In genomic region chr2:77084629-77085028, GRCm38 (mm10) we compare ENCODE assay signal across 20 mouse cellular contexts.
A peak's percentile ranks its signal among the peaks of the same experiment; 100 is the strongest.
DNase-seq lines count a peak whose midpoint lies in the region; ATAC-seq and TF ChIP-seq lines count a peak whose summit lies in the region.
"Had no signal": no experiment of that assay in that cellular context is flagged by ENCODE, and none has a peak within 500 bp of the region (broad histone marks: within the 10 kb centered on the region; RNA-seq: fewer than 3 reads in every experiment).

No protein-coding gene starts in this region.

- TF ChIP-seq CTCF in hindbrain, postnatal 0 days (IDR thresholded peaks at IDR 0.05; ENCODE audit: low read depth): peak; percentile 36
- peak; percentile 3; the same call in 1 of the 2 replicates for TF ChIP-seq CTCF in liver, embryonic 14.5 days (IDR thresholded peaks at IDR 0.05; ENCODE audit: low read depth)
- peak; percentile 6; the same call in 1 of the 2 replicates for TF ChIP-seq CTCF in brain, embryonic 14.5 days (IDR thresholded peaks at IDR 0.05; ENCODE audit: borderline replicate concordance, extremely low read depth, insufficient read depth, insufficient read length)

- H3K4me1 ChIP-seq in hindbrain, postnatal 0 days (ENCODE audit: insufficient read depth, low read length): no peaks in the 10 kb centered on the region
- H3K4me1 ChIP-seq in hindbrain, embryonic 11.5 days (replicated peaks; ENCODE audit: control insufficient read depth, insufficient read depth, low read length): no peaks in the 10 kb centered on the region
- no peaks in the 10 kb centered on the region for H3K4me1 ChIP-seq in liver, embryonic 14.5 days (replicated peaks; ENCODE audit: control insufficient read depth in 2 of 2, insufficient read depth in 2 of 2, low read length in 1 of 2)
- H3K4me1 ChIP-seq: embryonic facial prominence, embryonic 15.5 days; limb, embryonic 10.5 days had no signal

- H3K9ac ChIP-seq in hindbrain, postnatal 0 days (replicated peaks; ENCODE audit: low read length): no peak overlapping the region
- H3K9ac ChIP-seq in hindbrain, embryonic 11.5 days (ENCODE audit: low read depth, low read length): no peak overlapping the region
- H3K9ac ChIP-seq in liver, embryonic 14.5 days (replicated peaks): no peak overlapping the region
- H3K9ac ChIP-seq: embryonic facial prominence, embryonic 15.5 days; forebrain, embryonic 15.5 days; hindbrain, embryonic 12.5 days had no signal

- no peaks in the 10 kb centered on the region for H3K27me3 ChIP-seq in hindbrain, postnatal 0 days (ENCODE audit: insufficient read depth, low read length)
- no peaks in the 10 kb centered on the region for H3K27me3 ChIP-seq in hindbrain, embryonic 11.5 days (ENCODE audit: control insufficient read depth, insufficient read depth, low read length)
- no peaks in the 10 kb centered on the region for H3K27me3 ChIP-seq in liver, embryonic 14.5 days (ENCODE audit: control insufficient read depth, insufficient read depth, low read length)
- H3K27me3 ChIP-seq: embryonic facial prominence, embryonic 15.5 days; forebrain, embryonic 15.5 days; hindbrain, embryonic 12.5 days had no signal

- no peak for ATAC-seq in hindbrain, postnatal 0 days
- ATAC-seq in hindbrain, embryonic 11.5 days (ENCODE audit: low FRiP score): no peak
- ATAC-seq in liver, embryonic 14.5 days (ENCODE audit: insufficient read depth): no peak
- ATAC-seq: activated CD4-positive, CD25-positive, alpha-beta regulatory T cell, adult 4 months; forebrain, embryonic 15.5 days had no signal

- no peak for TF ChIP-seq EP300 in liver, embryonic 14.5 days (IDR thresholded peaks at IDR 0.05; ENCODE audit: low read depth)

- H3K4me2 ChIP-seq in hindbrain, postnatal 0 days (ENCODE audit: low read depth, low read length): no peak overlapping the region
- no peak overlapping the region for H3K4me2 ChIP-seq in hindbrain, embryonic 11.5 days (replicated peaks; ENCODE audit: low read depth, low read length)
- no peak overlapping the region for H3K4me2 ChIP-seq in liver, embryonic 14.5 days (ENCODE audit: low read depth)
- H3K4me2 ChIP-seq: embryonic facial prominence, embryonic 15.5 days; forebrain, embryonic 15.5 days; hindbrain, embryonic 12.5 days had no signal

- TF ChIP-seq POLR2A in brain, embryonic 14.5 days (IDR thresholded peaks at IDR 0.05; ENCODE audit: borderline replicate concordance, extremely low read depth, insufficient read depth, insufficient read length, poor library complexity, severe bottlenecking): no peak

- H3K4me3 ChIP-seq in hindbrain, postnatal 0 days (ENCODE audit: low read length): no peak overlapping the region
- no peak overlapping the region for H3K4me3 ChIP-seq in hindbrain, embryonic 11.5 days (ENCODE audit: low read depth, low read length)
- H3K4me3 ChIP-seq in liver, embryonic 14.5 days (ENCODE audit: insufficient read depth in 1 of 2, low read depth in 2 of 2, low read length in 2 of 2): no peak overlapping the region
- H3K4me3 ChIP-seq: embryonic facial prominence, embryonic 15.5 days; forebrain, embryonic 15.5 days; heart, embryonic 10.5 days; hindbrain, embryonic 12.5 days; limb, embryonic 10.5 days had no signal

- H3K9me3 ChIP-seq in hindbrain, postnatal 0 days (ENCODE audit: low read length): no peaks in the 10 kb centered on the region
- H3K9me3 ChIP-seq in hindbrain, embryonic 11.5 days (ENCODE audit: control insufficient read depth, low read length): no peaks in the 10 kb centered on the region
- H3K9me3 ChIP-seq in liver, embryonic 14.5 days (ENCODE audit: control insufficient read depth, low read length): no peaks in the 10 kb centered on the region
- H3K9me3 ChIP-seq: embryonic facial prominence, embryonic 15.5 days; forebrain, embryonic 15.5 days; heart, embryonic 10.5 days; hindbrain, embryonic 12.5 days; limb, embryonic 10.5 days had no signal

- H3K36me3 ChIP-seq in hindbrain, postnatal 0 days (ENCODE audit: insufficient read depth, low read length): no peaks in the 10 kb centered on the region
- no peaks in the 10 kb centered on the region for H3K36me3 ChIP-seq in hindbrain, embryonic 11.5 days (ENCODE audit: control insufficient read depth, insufficient read depth, low read length)
- no peaks in the 10 kb centered on the region for H3K36me3 ChIP-seq in liver, embryonic 14.5 days (replicated peaks; ENCODE audit: control insufficient read depth, insufficient read depth, low read depth)
- H3K36me3 ChIP-seq: embryonic facial prominence, embryonic 15.5 days; forebrain, embryonic 15.5 days; hindbrain, embryonic 12.5 days; limb, embryonic 10.5 days had no signal

- H3K27ac ChIP-seq in hindbrain, postnatal 0 days: no peak overlapping the region
- H3K27ac ChIP-seq in hindbrain, embryonic 11.5 days (ENCODE audit: low read depth, low read length): no peak overlapping the region
- H3K27ac ChIP-seq in liver, embryonic 14.5 days: no peak overlapping the region
- H3K27ac ChIP-seq: embryonic facial prominence, embryonic 15.5 days; forebrain, embryonic 15.5 days; heart, embryonic 10.5 days; hindbrain, embryonic 12.5 days; limb, embryonic 10.5 days; macrophage had no signal

- DNase-seq in hindbrain, postnatal 0 days (ENCODE audit: low spot score): no peak
- no peak for DNase-seq in hindbrain, embryonic 11.5 days (ENCODE audit: low spot score)
- no peak for DNase-seq in liver, embryonic 14.5 days (ENCODE audit: low read depth in 3 of 3, low spot score in 3 of 3)
- DNase-seq in liver: no peak
- peak; percentile 9 for DNase-seq in adipocyte (ENCODE audit: low spot score)
- DNase-seq in brain, embryonic 14.5 days (ENCODE audit: low read depth): no peak
- DNase-seq in adrenal gland, postnatal 4 days (ENCODE audit: low spot score in 2 of 2): no peak
- DNase-seq in left cerebral cortex, postnatal 36 days (ENCODE audit: low spot score in 2 of 2): no peak
- DNase-seq: adrenal gland, postnatal 10 days; cerebellum, adult 9-10 months; gastrocnemius, postnatal 36 days; kidney, adult 8-10 months; kidney, postnatal 25 days had no signal

- intact Hi-C loops in left cerebral cortex, postnatal 36 days (cut with DNase I): no loop called here
